Mouse (Mus musculus): ENCODE measurements around the gene Rae1. TPM values are rescaled to one million over a fixed set of nuclear protein-coding genes. Genes with fewer than 3 reads are reported as not detected.

Gene Rae1
- polyA plus RNA-seq, 1 experiment from 2014 or later: 95.8 TPM

- Histone ChIP-seq H3K9ac (ENCODE audit: low read length) (no peak overlapping the region), H3K4me1 (ENCODE audit: control insufficient read depth, insufficient read depth, low read length) (peaks cover 64% of the 10 kb centered on the region)
- ATAC-seq (replicated peaks; ENCODE audit: extremely low read depth, insufficient read depth, low FRiP score): no peak
These were observed 47.6 kb downstream of the Rae1 start for GRCm38 (mm10) chr2:173047471-173047870.

GRCm38 (mm10) chr2:173048041-173048745 is 48.3 kb downstream of the Rae1 start:
- H3K4me2 ChIP-seq (ENCODE audit: low read depth, low read length): no peak overlapping the region
- H3K9me3 ChIP-seq (replicated peaks; ENCODE audit: control insufficient read depth, low read length): no peaks in the 10 kb centered on the region
- peaks cover 65% of the 10 kb centered on the region for H3K4me1 ChIP-seq (ENCODE audit: control insufficient read depth, insufficient read depth, low read length)
- no peak overlapping the region; the same call in 1 of the 2 replicates for H3K27ac ChIP-seq (ENCODE audit: low read length)
- 59% methylated on average over 17 of the region's 17 CpGs for WGBS
- H3K36me3 ChIP-seq (ENCODE audit: control insufficient read depth, insufficient read depth): no peaks in the 10 kb centered on the region
- no peak for ATAC-seq (replicated peaks; ENCODE audit: extremely low read depth, insufficient read depth, low FRiP score)
- H3K27me3 ChIP-seq (ENCODE audit: control insufficient read depth, insufficient read depth, low read length): no peaks in the 10 kb centered on the region
- no peak overlapping the region for H3K9ac ChIP-seq (ENCODE audit: low read length)
- H3K4me3 ChIP-seq (ENCODE audit: low read length): no peak overlapping the region

More at GRCm38 (mm10) chr2:173047471-173047870, 47.6 kb downstream of the Rae1 start:
- H3K36me3 ChIP-seq (ENCODE audit: control insufficient read depth, insufficient read depth): no peaks in the 10 kb centered on the region
- WGBS: 83% methylated on average over 5 of the region's 5 CpGs
- H3K27me3 ChIP-seq (ENCODE audit: control insufficient read depth, insufficient read depth, low read length): no peaks in the 10 kb centered on the region
- no peak overlapping the region for H3K4me3 ChIP-seq (ENCODE audit: low read length)
- no peaks in the 10 kb centered on the region for H3K9me3 ChIP-seq (replicated peaks; ENCODE audit: control insufficient read depth, low read length)
- H3K27ac ChIP-seq (ENCODE audit: low read length): no peak overlapping the region; the same call in 1 of the 2 replicates
- H3K4me2 ChIP-seq (ENCODE audit: low read depth, low read length): no peak overlapping the region

- Histone ChIP-seq H3K4me1 (ENCODE audit: control insufficient read depth, insufficient read depth, low read length) (peaks cover 63% of the 10 kb centered on the region), H3K9me3 (replicated peaks; ENCODE audit: control insufficient read depth, low read length) (no peaks in the 10 kb centered on the region), H3K4me2 (ENCODE audit: low read depth, low read length) (no peak overlapping the region), H3K36me3 (ENCODE audit: control insufficient read depth, insufficient read depth) (no peaks in the 10 kb centered on the region), H3K9ac (ENCODE audit: low read length) (no peak overlapping the region; the same call in 1 of the 2 replicates), H3K27me3 (ENCODE audit: control insufficient read depth, insufficient read depth, low read length) (no peaks in the 10 kb centered on the region), H3K4me3 (ENCODE audit: low read length) (no peak overlapping the region), H3K27ac (ENCODE audit: low read length) (peak overlapping the region; percentile 56)
- no peak for ATAC-seq (replicated peaks; ENCODE audit: extremely low read depth, insufficient read depth, low FRiP score)
- 57% methylated on average over 3 of the region's 3 CpGs for WGBS
These were observed 49.3 kb downstream of the Rae1 start for GRCm38 (mm10) chr2:173049231-173049630.

GRCm38 (mm10) chr2:173049817-173050216 is 49.9 kb downstream of the Rae1 start:
- 47% methylated on average over 6 of the region's 6 CpGs for WGBS
- H3K27me3 ChIP-seq (ENCODE audit: control insufficient read depth, insufficient read depth, low read length): no peaks in the 10 kb centered on the region
- H3K9me3 ChIP-seq (replicated peaks; ENCODE audit: control insufficient read depth, low read length): no peaks in the 10 kb centered on the region
- no peak overlapping the region for H3K4me2 ChIP-seq (ENCODE audit: low read depth, low read length)
- ATAC-seq (replicated peaks; ENCODE audit: extremely low read depth, insufficient read depth, low FRiP score): no peak
- peak overlapping the region; percentile 56; the same call in 1 of the 2 replicates for H3K27ac ChIP-seq (ENCODE audit: low read length)
- H3K9ac ChIP-seq (ENCODE audit: low read length): peak overlapping the region; percentile 31; the same call in 1 of the 2 replicates
- no peaks in the 10 kb centered on the region for H3K36me3 ChIP-seq (ENCODE audit: control insufficient read depth, insufficient read depth)
- peaks cover 57% of the 10 kb centered on the region for H3K4me1 ChIP-seq (ENCODE audit: control insufficient read depth, insufficient read depth, low read length)
- no peak overlapping the region for H3K4me3 ChIP-seq (ENCODE audit: low read length)

GRCm38 (mm10) chr2:173050604-173051382 is 50.9 kb downstream of the Rae1 start:
- no peaks in the 10 kb centered on the region for H3K36me3 ChIP-seq (ENCODE audit: control insufficient read depth, insufficient read depth)
- peaks cover 57% of the 10 kb centered on the region for H3K4me1 ChIP-seq (ENCODE audit: control insufficient read depth, insufficient read depth, low read length)
- H3K27me3 ChIP-seq (ENCODE audit: control insufficient read depth, insufficient read depth, low read length): no peaks in the 10 kb centered on the region
- no peak for ATAC-seq (replicated peaks; ENCODE audit: extremely low read depth, insufficient read depth, low FRiP score)
- no peak overlapping the region for H3K4me3 ChIP-seq (ENCODE audit: low read length)
- H3K4me2 ChIP-seq (ENCODE audit: low read depth, low read length): no peak overlapping the region
- peak overlapping the region; percentile 35; the same call in 1 of the 2 replicates for H3K9ac ChIP-seq (ENCODE audit: low read length)
- no peak overlapping the region for H3K27ac ChIP-seq (ENCODE audit: low read length)
- 49% methylated on average over 8 of the region's 8 CpGs for WGBS
- H3K9me3 ChIP-seq (replicated peaks; ENCODE audit: control insufficient read depth, low read length): no peaks in the 10 kb centered on the region

GRCm38 (mm10) chr2:173052881-173053280 is 53.0 kb downstream of the Rae1 start:
- Histone ChIP-seq H3K9ac (ENCODE audit: low read length) (peak overlapping the region; percentile 21; the same call in 1 of the 2 replicates), H3K9me3 (replicated peaks; ENCODE audit: control insufficient read depth, low read length) (no peaks in the 10 kb centered on the region), H3K4me3 (ENCODE audit: low read length) (no peak overlapping the region), H3K27me3 (ENCODE audit: control insufficient read depth, insufficient read depth, low read length) (no peaks in the 10 kb centered on the region), H3K36me3 (ENCODE audit: control insufficient read depth, insufficient read depth) (no peaks in the 10 kb centered on the region), H3K4me2 (ENCODE audit: low read depth, low read length) (no peak overlapping the region), H3K27ac (ENCODE audit: low read length) (0 out of 2 replicates have a peak overlapping the region, but pooled peaks have one; percentile 4), H3K4me1 (ENCODE audit: control insufficient read depth, insufficient read depth, low read length) (peaks cover 45% of the 10 kb centered on the region)
- no peak for ATAC-seq (replicated peaks; ENCODE audit: extremely low read depth, insufficient read depth, low FRiP score)
- 71% methylated on average over 8 of the region's 8 CpGs for WGBS

GRCm38 (mm10) chr2:173053846-173054245 is 53.9 kb downstream of the Rae1 start:
- Histone ChIP-seq H3K4me1 (ENCODE audit: control insufficient read depth, insufficient read depth, low read length) (peaks cover 45% of the 10 kb centered on the region), H3K27me3 (ENCODE audit: control insufficient read depth, insufficient read depth, low read length) (no peaks in the 10 kb centered on the region), H3K36me3 (ENCODE audit: control insufficient read depth, insufficient read depth) (no peaks in the 10 kb centered on the region), H3K4me2 (ENCODE audit: low read depth, low read length) (no peak overlapping the region), H3K9ac (ENCODE audit: low read length) (0 out of 2 replicates have a peak overlapping the region, but pooled peaks have one; percentile 17), H3K27ac (ENCODE audit: low read length) (no peak overlapping the region), H3K9me3 (replicated peaks; ENCODE audit: control insufficient read depth, low read length) (no peaks in the 10 kb centered on the region), H3K4me3 (ENCODE audit: low read length) (no peak overlapping the region)
- no peak for ATAC-seq (replicated peaks; ENCODE audit: extremely low read depth, insufficient read depth, low FRiP score)
- 67% methylated on average over 6 of the region's 6 CpGs for WGBS

- ATAC-seq (replicated peaks; ENCODE audit: extremely low read depth, insufficient read depth, low FRiP score): no peak
- H3K9me3 ChIP-seq (replicated peaks; ENCODE audit: control insufficient read depth, low read length): no peaks in the 10 kb centered on the region
- H3K27me3 ChIP-seq (ENCODE audit: control insufficient read depth, insufficient read depth, low read length): no peaks in the 10 kb centered on the region
- H3K27ac ChIP-seq (ENCODE audit: low read length): no peak overlapping the region
- H3K4me3 ChIP-seq (ENCODE audit: low read length): no peak overlapping the region
- no peak overlapping the region for H3K4me2 ChIP-seq (ENCODE audit: low read depth, low read length)
- peaks cover 41% of the 10 kb centered on the region for H3K4me1 ChIP-seq (ENCODE audit: control insufficient read depth, insufficient read depth, low read length)
- no peak overlapping the region for H3K9ac ChIP-seq (ENCODE audit: low read length)
- WGBS: 73% methylated on average over 10 of the region's 10 CpGs
- H3K36me3 ChIP-seq (ENCODE audit: control insufficient read depth, insufficient read depth): no peaks in the 10 kb centered on the region
These were observed 56.5 kb downstream of the Rae1 start for GRCm38 (mm10) chr2:173056303-173056881.
